Mouse (Mus musculus) spleen, postnatal 14 days (tissue): ENCODE measurements around the gene Agpat3.

Source experiments
- DNase-seq, 2 experiments: peaks; one replicate each; pipeline ENCODE4 v3.0.0; 2021 to 2022; ENCODE audit warnings: low spot score in 2 of 2

Agpat3 gene

GRCm38 (mm10) chr10:78219528-78219927 lies 132.8 kb downstream of the Agpat3 start:
- no peak for DNase-seq
